Mouse (Mus musculus) G1E (cell line): ENCODE results near the gene Wnt4.

Experiments used
- CTCF ChIP-seq: IDR thresholded peaks from 2 replicates; pipeline ENCODE4 v1.5.1; 2012; ENCODE audit warnings: low read depth, low read length, inconsistent platforms, mixed read lengths
- GATA1 ChIP-seq: IDR thresholded peaks from 2 replicates; pipeline ENCODE4 v1.6.1; 2012; ENCODE audit warnings: borderline replicate concordance, low read length, inconsistent platforms, mixed read lengths
- TAL1 ChIP-seq: conservative IDR thresholded peaks from 2 replicates; pipeline ENCODE4 v1.6.1; 2012; ENCODE audit warnings: low read depth, low read length, inconsistent platforms, mixed read lengths

DNA sequence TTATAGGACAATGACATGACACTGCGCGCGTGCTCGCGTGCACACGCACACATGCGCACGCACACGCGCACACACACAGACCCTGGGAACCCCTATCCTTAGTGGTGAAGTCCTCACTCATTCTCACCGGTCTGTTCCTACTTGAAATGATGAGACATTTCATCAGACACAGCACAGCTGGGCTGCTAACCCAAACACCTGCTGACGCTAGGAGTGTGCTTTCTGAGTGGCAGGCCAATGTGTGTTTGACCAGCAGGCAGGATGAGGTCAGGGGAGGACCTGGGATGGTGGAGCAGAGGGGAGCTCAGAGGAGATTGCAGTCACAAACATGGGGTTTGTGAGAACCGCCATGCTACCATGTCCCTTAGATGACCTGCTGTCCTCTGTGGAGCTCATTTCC lies 22.9 kb downstream of the Wnt4 start:
- no peak for TF ChIP-seq CTCF
- no peak for TF ChIP-seq GATA1
- TF ChIP-seq TAL1 = no peak
